Mouse (Mus musculus): ENCODE measurements around the gene Camta1. TPM values are rescaled to one million over a fixed set of nuclear protein-coding genes. Genes with fewer than 3 reads are reported as not detected.

The Camta1 gene
- total RNA-seq, 2 experiments from 2014 or later, result 66.1 to 84.1 TPM

DNA sequence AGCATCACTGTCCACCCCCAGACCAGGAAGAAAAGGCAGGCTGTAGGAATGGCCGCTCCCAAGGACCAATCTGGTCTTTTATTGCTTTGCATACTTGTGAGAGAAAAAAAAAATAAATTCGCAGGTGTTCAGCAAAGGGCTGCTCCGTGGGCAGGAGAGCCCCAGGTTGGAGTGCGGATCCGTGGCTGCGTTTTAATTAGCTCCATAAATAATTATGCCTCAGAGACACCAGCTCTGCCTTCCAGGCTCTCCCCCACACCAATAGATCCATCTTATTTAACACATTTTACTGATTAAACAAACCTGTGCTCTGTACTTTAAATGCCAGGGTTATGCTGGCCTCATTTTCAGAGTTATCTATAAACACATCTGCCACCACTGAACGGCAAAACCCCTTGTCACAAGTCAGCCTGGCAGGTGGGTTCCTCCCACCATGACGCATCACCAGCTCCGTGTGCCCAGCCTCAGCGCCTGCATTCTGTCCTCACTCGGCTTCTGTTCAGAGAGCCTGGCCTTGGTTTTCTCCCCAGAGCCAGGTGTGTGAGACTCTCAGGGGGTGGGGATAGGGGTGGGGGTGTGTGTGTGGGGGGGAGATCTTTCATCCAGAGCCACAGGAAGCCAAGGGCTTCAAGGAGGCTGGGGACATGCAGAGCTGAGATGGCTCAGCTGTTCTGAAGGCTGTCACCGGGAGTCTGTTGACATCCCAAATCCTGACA is 475.5 kb downstream of the Camta1 start:
- intact Hi-C loops (cut with DNase I; ENCODE audit: low total_unique reads), result no loop called here
- no peak for DNase-seq

DNA sequence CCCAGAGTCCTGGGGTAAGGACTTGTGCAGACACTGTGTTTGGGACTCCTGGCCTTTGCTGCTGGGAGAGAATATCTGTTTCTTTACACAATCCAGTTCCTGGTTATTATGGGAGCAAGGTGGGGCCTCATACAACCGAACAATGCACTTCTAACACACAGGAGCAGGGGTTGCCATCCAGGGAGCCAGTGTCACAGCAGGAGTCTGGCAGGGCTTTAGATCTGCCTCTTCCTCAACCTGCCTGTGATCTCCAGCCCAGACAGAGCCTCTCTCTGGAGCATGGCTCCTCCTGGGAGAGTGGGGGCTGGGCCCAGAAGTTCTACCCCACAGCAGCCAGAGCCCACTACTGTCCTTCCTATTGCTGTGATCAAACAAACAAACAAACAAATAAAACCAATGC is 483.9 kb downstream of the Camta1 start:
- intact Hi-C loops (cut with DNase I; ENCODE audit: low total_unique reads), result no loop called here

DNA sequence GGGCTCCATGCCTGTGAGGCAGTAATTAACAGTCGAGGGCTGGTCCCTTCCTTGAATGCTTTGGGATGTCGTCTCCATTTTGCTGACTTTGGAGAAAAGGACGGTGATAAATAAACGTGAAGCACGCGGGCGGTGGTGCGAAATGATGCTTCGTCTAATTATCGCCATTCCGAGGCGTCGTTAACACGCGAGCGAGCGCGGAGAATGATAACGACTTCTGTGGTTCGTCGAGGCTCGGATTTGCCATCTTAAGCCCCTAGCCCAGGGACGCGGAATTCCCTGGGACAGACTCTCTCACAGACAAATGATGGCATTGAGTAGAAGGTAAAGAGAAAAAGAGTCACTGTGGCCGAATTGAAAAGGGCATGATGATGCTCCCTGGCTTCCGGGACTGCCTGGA is 485.4 kb downstream of the Camta1 start:
- intact Hi-C loops (cut with DNase I; ENCODE audit: low total_unique reads), result no loop called here
- DNase-seq, result no peak

More for the DNA sequence above, 483.9 kb downstream of the Camta1 start:
- no peak for DNase-seq

DNA sequence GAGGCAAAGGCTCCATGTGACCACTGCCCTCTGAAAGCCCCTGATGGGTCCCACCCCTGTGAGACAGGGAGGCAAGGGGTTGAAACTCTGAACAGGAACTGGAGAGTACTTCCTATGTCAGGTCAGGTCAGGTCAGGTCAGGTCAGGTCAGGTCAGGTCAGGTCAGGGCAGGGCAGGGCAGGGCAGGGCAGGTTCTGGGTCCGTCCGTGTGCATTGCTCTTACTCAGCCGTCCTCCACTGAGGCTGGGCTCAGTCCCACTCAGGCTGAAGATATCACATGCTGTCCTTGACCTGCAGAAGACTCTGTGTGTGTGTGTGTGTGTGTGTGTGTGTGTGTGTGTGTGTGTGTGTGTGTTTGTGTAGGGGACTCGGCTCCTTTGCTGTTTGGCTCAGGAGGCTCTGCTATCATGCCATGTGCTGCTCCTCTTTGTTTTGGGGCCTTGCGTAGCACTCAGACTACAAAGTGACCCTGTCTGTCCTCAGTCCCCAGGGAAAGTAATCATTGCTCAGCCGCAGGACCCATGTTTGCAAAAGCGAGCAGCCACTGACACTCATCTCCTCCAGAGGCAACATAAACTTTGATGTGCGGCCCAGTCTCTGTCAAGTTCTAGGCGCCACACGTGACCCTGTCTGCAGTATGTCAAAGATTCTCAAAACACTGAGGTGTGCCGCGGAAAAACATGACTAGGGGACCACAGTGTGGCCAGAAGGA is 488.7 kb downstream of the Camta1 start:
- no peak for DNase-seq
- intact Hi-C loops (cut with DNase I; ENCODE audit: low total_unique reads), result no loop called here

DNA sequence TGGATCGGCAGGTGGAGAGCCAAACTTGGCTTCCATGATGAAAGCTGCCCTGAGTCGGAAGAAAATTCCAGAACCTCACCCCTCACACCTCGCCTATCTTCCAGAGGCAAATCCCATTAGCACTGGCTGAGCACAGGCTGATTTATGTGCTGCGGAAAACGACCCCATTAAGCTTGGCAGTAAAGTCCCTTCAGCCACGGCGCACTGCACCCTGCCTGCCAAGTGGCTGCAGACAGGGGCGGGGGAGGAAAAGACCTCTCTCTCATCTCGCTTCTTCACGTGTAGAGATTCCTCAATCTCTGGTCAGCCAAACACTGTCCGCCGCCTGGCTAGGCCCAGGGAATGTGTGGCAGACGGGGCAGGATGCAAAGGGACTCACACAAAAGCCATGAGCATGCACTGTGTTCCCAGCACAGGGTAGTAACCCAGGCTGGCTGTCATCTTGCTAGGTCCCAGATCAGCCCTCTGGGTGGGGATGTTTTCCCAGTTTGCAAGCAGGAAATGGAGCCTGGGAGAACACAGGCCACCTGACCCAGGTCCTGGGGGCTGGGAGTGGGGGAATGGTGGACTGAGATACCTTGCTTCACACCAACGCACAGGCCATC is 494.6 kb downstream of the Camta1 start:
- intact Hi-C loops (cut with DNase I; ENCODE audit: low total_unique reads), result no loop called here
- no peak for DNase-seq

DNA sequence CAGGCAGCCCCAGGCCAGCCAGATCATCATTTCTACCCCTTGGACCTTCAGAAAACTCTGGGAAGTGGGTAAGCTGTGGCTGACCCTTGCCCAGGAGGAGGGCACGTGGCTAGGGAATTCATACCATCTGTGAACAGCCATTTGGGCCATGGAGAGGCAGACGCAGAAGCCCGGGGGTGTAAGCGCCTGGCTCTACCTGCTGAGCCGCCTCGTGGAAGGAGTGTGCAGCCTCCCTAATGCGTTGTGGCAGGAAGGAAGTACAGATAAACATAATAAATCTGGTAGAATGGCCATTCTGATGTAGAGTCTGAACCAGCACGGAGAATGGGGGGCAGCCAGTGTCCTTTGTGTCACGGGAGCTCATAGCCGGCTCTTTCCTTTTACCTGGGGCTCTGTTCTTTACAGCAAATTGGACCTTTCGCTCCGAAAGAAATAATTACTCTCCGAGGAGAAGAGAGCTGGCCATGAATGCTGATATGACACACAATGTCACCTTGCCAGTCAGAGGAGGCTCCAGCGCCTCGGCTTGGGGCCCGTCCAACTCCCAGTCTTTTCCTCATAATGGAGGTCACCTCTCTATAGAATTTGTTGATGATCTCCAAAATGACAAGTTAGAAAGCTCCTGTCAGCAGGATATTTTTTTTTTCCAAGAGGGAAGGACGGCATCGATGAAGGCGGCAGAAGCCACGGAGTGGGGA is 500.6 kb downstream of the Camta1 start:
- no peak for DNase-seq

DNA sequence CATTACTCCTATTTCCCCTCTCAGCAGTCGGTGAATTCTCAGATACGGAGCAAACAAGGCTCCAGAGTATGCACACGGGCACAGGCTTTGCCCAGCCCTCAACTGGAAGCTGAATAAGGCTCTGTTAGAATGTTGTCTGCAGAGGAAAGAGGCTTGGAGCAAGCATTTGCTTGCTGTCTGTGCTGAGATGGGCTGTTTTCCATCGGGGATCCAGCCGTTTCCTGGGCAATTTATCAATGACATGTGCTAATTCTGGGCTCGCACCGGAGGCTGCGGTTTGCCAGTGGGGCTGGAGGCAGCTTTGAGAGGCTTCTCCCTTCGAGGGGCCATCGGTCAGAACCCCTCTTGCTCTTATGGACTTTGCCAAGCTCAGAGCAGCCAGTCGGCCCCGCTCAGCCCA is 506.2 kb downstream of the Camta1 start:
- DNase-seq, result no peak
- intact Hi-C loops (cut with DNase I; ENCODE audit: low total_unique reads), result no loop called here

More for the DNA sequence above, 500.6 kb downstream of the Camta1 start:
- intact Hi-C loops (cut with DNase I; ENCODE audit: low total_unique reads), result no loop called here

DNA sequence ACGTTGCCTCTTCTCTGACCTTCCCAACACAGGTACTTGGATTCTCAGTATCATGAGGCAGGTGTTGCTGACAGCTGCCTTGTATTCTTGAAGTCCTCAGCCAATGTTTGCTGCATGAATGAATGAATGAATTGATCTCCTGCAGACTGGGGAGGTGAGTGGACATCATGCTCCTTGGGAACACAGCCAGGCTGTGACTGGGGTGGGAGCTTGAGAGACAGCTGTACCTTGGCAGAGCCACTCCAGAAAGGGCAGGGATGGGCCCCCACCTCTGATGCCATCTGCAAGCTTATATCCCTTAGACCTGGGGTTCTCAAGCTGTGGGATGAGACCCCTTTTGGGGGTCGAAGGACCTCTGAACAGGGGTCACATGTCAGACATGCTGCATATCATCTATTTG is 508.9 kb downstream of the Camta1 start:
- intact Hi-C loops (cut with DNase I; ENCODE audit: low total_unique reads), result no loop called here
- no peak for DNase-seq

DNA sequence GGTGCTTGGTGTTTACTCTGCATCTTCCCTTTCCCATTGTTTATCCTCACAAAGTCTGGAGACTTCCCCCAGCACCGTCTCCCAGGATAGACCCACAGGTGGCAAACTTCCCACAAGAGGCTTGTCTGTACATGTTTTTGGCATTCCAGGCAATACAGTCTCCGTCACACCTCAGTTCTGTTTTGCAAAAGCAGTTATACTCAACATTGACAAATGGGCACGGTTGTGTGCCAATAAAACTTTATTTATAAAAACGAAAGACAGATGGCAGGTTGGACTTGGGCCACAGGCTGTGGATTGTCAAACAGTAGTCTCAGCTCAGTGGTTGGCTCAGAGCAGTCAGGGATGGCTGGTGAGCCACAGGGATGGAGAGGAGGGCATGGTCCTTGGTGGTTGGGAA is 509.4 kb downstream of the Camta1 start:
- no peak for DNase-seq
- intact Hi-C loops (cut with DNase I; ENCODE audit: low total_unique reads), result no loop called here

DNA sequence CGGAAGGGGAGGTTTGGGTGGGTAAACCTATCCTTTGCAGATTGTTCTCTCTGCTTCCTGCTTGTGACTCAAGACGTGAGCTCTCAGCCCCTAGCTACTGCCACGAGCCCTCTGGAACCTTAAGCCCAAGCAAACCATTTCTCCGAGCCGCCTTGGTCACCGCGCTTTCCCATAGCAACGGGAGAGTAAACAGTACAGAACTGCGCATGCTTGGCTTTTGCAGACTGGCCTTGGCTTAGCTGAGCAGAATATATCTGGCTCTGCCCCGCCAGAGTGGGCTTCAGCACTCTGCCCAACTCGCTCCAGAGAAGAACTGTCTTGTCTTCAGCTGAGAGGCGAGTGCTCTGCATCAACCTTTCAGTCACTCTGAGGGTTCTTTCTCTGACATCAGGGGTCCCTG is 509.9 kb downstream of the Camta1 start:
- intact Hi-C loops (cut with DNase I; ENCODE audit: low total_unique reads), result no loop called here
- no peak for DNase-seq

DNA sequence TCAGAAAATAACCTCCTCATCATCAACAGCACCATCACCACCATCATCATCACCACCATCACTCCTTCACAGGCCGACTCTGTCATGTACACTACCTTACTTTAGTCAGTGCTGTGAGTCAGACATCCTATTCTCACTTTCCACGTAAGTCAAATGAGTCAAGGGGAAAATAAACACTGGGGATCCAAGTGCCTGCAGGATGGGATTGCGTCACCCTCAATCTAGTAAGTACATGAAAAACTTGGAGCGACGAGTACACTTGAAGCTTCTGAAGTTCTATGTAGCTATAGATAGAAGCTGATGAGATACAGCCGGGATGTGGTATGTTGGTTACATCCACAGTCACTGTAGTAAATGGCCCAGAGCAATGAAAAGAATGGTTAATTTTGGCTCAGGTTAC is 514.1 kb downstream of the Camta1 start:
- intact Hi-C loops (cut with DNase I; ENCODE audit: low total_unique reads), result no loop called here
- DNase-seq, result no peak

DNA sequence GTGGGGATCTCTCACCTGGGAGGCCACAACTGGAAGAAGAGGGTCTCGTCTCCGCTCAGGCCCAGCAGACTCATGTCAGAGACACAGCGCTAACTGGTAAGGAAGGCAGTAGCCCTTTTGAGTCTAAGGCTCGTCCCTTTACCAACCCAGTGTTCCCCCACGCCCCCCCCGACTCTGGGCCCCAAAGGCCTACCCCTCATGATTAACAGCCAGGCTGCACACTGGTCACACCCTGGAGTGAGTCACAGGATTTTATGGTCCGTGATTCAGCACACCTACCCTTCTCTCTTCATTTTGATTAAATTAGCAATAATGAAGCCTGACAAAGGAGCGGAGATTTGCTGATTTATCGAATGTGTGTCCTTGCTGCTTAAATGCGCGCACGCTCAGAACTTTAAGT is 515.0 kb downstream of the Camta1 start:
- no peak for DNase-seq
- intact Hi-C loops (cut with DNase I; ENCODE audit: low total_unique reads), result no loop called here

DNA sequence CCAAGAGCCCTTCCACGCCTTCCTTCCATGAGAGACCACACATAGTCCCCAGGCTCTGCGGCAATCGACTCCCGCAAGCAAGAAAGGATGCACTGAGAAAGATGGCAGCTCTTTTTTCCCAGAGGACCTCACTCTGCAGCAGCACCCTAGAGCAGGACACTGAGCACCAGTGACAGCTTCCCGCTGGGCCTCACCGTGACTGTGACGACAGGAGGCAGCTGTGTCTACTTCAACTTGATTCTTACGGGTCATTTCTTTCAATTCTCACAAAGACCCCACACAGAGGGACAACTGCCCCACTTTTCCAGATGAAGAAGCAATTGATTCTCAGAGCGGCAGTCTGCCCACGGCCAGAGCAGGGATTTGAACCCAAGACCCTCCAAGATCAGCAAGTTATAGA is 516.9 kb downstream of the Camta1 start:
- no peak for DNase-seq
- intact Hi-C loops (cut with DNase I; ENCODE audit: low total_unique reads), result no loop called here

DNA sequence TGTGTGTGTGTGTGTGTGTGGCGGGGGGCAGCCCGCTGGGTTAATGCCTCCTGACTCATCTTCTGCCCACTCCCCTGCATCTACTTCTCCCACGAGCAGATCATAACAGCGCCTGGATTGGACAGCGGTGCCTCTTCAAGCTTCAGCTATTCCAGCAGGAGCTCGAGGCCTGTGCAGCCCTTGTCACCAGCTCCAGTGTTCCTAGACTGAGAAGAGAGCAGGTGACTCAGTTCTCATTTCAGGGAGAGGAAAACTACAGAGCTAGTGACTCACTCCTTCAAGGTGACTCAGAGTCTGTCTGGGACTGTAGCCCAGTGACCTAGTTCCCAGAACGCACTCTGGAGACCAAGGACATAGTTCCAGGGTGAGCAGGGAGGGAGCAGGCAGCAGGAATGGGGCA is 522.3 kb downstream of the Camta1 start:
- intact Hi-C loops (cut with DNase I; ENCODE audit: low total_unique reads), result no loop called here
- no peak for DNase-seq

DNA sequence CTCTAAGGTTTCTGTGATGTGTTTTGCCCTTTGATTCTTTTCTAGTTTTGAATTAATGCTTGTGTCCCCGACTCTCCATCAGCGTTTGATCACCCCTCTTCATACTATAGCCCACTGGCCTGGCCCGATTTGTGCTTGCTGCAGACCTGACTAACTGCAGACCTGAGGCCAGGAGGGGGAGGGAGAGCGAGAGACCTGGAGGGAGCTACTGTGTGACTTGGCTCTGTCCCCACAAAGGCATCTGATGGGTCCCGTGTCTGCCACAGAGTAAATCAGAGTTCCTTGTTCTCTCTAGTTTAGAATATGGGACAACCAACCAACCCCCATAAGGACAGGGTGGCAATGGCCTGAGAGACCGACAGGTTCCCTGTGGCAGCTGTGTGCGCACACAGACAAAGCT is 522.7 kb downstream of the Camta1 start:
- intact Hi-C loops (cut with DNase I; ENCODE audit: low total_unique reads), result no loop called here
- DNase-seq, result no peak

DNA sequence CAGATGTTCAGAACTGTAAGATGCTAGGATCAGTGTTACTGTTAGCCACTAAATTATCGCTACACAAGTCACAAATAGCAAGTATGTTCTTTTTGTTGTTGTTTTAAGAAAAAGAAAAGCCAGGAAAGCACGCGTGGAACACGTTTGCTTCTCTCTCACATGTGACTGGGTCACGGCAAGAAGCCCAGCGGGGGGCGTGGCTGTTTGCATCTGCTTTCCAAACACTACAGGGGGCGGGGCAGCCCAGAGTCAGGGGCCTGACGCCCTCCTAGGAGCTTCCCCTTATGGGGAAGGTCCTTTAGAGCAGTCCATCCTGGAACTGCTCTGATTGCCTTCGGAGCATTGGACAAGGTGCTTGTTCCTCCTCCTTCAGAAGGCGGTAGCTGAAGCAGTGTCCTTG is 524.1 kb downstream of the Camta1 start:
- intact Hi-C loops (cut with DNase I; ENCODE audit: low total_unique reads), result no loop called here
- no peak for DNase-seq

DNA sequence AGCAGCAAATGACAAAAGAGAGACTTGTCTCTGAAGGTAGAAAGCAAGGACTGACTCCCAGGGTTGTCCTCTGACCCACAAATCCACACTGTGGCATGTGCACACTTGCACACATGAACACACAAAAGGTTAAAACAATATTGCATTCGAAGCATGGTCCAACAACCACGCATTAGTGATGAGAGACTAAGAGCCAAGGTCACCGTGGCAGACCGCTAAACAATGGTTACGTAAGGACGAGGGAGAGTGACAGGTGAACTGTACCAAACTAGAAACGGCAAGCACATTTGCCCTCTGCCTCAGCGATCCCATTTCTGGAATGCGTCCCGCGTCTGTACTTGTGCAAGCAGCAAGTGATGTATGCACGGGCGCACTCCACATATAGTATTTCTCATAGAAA is 525.3 kb downstream of the Camta1 start:
- no peak for DNase-seq
- intact Hi-C loops (cut with DNase I; ENCODE audit: low total_unique reads), result no loop called here

DNA sequence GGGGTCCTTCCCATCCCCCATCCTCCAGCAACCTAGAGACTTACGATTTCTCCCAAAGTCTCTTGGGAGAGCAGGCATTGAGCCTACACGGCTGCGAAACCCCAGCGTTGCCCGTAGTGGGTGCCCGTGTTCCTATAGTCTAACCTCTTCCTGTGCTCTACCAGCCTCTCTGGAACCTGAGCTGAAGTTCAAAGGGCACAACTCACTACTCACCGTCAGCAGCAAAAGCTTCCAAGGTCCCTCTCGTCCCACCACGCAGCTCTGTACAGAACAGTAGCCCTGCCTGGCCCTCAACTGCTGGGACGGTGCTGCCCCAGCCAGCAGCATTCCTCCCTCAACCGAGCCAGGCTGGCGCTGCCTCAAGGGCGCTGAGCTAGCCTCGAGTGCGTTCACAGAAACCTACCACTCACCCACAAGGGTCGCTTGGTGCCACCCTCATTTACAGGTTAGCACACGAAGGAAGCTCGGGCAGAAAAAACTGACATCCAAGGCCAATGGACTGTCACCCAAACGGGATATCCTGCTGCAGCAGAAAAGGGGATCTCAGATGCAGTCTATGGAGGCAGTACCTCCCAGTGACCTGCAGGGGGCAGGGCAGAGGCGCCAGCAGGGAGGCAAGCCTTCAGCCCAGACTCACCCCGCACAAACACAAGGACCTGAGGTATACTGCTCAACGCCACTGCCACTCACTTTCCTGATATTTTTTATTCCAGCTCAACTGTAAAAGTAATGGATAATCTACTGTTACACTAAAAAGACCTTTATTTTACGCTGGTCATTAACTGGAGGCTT is 526.5 kb downstream of the Camta1 start:
- peak; percentile 33 for DNase-seq
- intact Hi-C loops (cut with DNase I; ENCODE audit: low total_unique reads), result no loop called here

DNA sequence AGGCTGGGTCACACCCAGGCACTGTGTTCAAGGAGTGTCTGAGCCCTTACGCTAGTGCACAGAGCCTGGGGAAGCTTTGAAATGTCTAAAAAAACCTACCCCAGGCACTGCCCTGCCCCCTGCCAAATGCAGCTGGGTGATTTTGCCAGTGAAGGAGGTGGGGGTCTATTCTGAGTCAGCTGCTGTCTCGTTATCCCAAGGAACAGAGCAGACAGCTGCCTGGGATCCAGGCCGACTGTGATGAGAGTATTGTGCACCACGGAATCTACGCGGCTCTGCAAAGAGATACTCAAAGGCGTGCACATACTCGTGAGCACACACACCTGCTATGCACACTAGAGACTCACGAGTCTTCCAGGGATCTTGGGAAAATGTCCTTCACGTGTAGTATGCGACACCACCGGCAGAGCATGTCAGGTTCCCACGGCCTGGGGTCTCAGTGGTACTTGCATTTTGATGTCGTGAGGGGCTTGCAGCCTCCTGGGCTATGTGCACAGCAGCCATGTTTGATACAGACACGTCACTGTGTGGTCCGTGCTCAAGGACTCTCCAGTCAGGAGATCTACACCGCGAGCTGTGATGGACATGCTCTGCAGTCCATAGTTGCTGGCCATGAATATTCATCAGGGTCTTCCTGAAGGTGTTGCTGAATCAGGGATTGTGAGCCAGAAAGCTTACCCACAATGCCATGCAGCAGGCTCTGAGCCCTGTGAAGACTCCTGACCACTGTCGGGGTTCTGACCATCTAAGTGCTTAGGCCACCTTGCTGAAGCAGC is 529.4 kb downstream of the Camta1 start:
- intact Hi-C loops (cut with DNase I; ENCODE audit: low total_unique reads), result no loop called here
- no peak for DNase-seq

Data from gastrocnemius, postnatal 14 days (tissue).